Mouse (Mus musculus): ENCODE data around the gene Bend7. TPM values are rescaled to one million over a fixed set of nuclear protein-coding genes. Genes with fewer than 3 reads are reported as not detected.

The Bend7 gene
- total RNA-seq, 1 experiment from 2014 or later = 23.2 TPM

Other genes with a start within 250 kb of the Bend7 start
- gene Prpf18, start 65.7 kb upstream of the Bend7 start, total RNA-seq (2021) = 42.7 and 57.4 TPM in 2 replicates
- gene Sephs1, start 163.7 kb downstream of the Bend7 start, total RNA-seq (2021) = 64.0 and 71.0 TPM in 2 replicates
- 288 and 305 TPM in 2 replicates for gene Phyh, start 201.2 kb downstream of the Bend7 start, total RNA-seq (2021)